Mouse (Mus musculus) midbrain, embryonic 12.5 days (tissue): ENCODE results near the gene Ctsm. TPM values are rescaled to one million over a fixed set of nuclear protein-coding genes. Genes with fewer than 3 reads are reported as not detected.
"Not testable (repeated sequence)": the region's sequence is repeated elsewhere in the genome, so short reads cannot be mapped to it uniquely, and the experiment has no call there.

ENCODE experiments used
- ATAC-seq: fragments of 200-750 bp; cut with Nextera tagmentation; 2 replicates; pipeline ENCODE4 v1.8.0; 2017; ENCODE audit warnings: low read depth, moderate TSS enrichment, moderate library complexity; ENCODE audit not compliant: low FRiP score
- H3K27ac ChIP-seq: fragments of 300-500 bp; sonication (generic); replicated peaks from 2 replicates; pipeline ENCODE4 v1.5.1; 2016; ENCODE audit warnings: mild to moderate bottlenecking
- H3K27me3 ChIP-seq: fragments of 300-500 bp; sonication (generic); 2 replicates; pipeline ENCODE4 v1.6.1; 2016; ENCODE audit warnings: mild to moderate bottlenecking
- H3K36me3 ChIP-seq: fragments of 300-500 bp; sonication (generic); 2 replicates; pipeline ENCODE4 v1.6.1; 2016
- H3K4me1 ChIP-seq: fragments of 300-500 bp; sonication (generic); 2 replicates; pipeline ENCODE4 v1.6.1; 2016
- H3K4me2 ChIP-seq: fragments of 300-500 bp; sonication (generic); replicated peaks from 2 replicates; pipeline ENCODE4 v1.6.1; 2016; ENCODE audit warnings: mild to moderate bottlenecking, moderate library complexity
- H3K4me3 ChIP-seq: fragments of 300-500 bp; sonication (generic); 2 replicates; pipeline ENCODE4 v1.5.1; 2016; ENCODE audit warnings: mild to moderate bottlenecking
- H3K9ac ChIP-seq: fragments of 300-500 bp; sonication (generic); replicated peaks from 2 replicates; pipeline ENCODE4 v1.6.1; 2016; ENCODE audit warnings: mild to moderate bottlenecking, moderate library complexity
- H3K9me3 ChIP-seq: fragments of 300-500 bp; sonication (generic); 2 replicates; pipeline ENCODE4 v1.6.1; 2016; ENCODE audit warnings: mild to moderate bottlenecking
- WGBS: fragments of 180-500 bp; shearing (Covaris S2); methylation state at CpG from one replicate; pipeline ENCODE4 v1.1.7; 2016; 5-methylcytosine and 5-hydroxymethylcytosine counted together
- polyA plus RNA-seq: library from polyadenylated mRNA; unstranded; fragments of >200 nt; fragmentation: Nextera tagmentation; extraction: Ambion mirVana; gene quantifications from 2 replicates; pipeline ENCODE4 v1.2.1, GENCODE M21; 2016

Ctsm gene
- not detected in 2 replicates for polyA plus RNA-seq

DNA sequence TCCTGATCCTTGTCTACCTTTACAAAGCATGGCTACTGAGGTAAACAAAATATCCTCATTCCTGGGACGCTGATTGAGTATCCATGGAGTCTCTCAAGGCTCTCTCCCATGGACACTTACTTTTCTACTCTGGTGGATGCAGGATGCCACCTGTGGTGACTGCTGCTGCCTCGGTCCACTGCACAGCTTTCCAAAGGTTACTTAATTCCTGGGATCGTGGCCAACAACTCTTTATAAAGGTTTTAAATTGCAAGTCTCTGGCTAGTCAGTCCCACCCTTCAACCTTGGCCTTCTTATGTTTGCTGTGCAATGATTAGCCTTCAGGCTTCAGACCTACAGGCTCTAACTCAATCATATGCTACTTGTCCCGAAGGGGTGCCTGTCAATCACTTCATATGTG lies at the start of gene Ctsm:
TSS of gene Ctsm (minus strand) at position 209 of the 400 bp plus-strand sequence.
- no peak within 1 kb of the TSS for H3K27ac ChIP-seq
- peaks cover 32% of the 10 kb centered on the region for H3K9me3 ChIP-seq
- no peak within 1 kb of the TSS for H3K4me2 ChIP-seq
- H3K27me3 ChIP-seq = no peaks in the 10 kb centered on the region
- H3K36me3 ChIP-seq = no peaks in the 10 kb centered on the region
- ATAC-seq = no peak
- no peak within 1 kb of the TSS for H3K4me3 ChIP-seq
- H3K4me1 ChIP-seq = no peaks in the 10 kb centered on the region
- H3K9ac ChIP-seq = no peak within 1 kb of the TSS
- WGBS = 71% methylated on average over 4 of the region's 4 CpGs

DNA sequence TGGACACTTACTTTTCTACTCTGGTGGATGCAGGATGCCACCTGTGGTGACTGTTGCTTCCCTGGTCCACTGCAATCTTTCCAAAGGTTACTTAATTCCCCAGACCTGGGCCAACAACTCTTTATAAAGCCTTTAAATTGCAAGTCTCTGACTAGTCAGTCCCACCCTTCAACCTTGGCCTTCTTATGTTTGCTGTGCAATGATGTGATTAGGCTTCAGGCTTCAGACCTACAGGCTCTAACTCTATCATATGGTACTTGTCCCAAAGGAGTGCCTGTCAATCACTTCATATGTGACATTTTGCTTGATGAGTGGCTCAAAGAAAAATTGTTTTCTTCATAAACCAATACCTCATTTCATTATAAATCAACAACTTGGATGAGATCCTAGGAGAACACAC lies 28.4 kb upstream of the Ctsm start, which contains the start of gene Cts3:
TSS of gene Cts3 (minus strand) at position 101 of the 400 bp plus-strand sequence.
- H3K4me2 ChIP-seq = no peak within 1 kb of the TSS
- no peak within 1 kb of the TSS for H3K9ac ChIP-seq
- no peaks in the 10 kb centered on the region for H3K27me3 ChIP-seq
- no peak within 1 kb of the TSS for H3K4me3 ChIP-seq
- H3K4me1 ChIP-seq = no peaks in the 10 kb centered on the region
- no peaks in the 10 kb centered on the region for H3K36me3 ChIP-seq
- ATAC-seq = no peak
- H3K27ac ChIP-seq = no peak within 1 kb of the TSS
- H3K9me3 ChIP-seq = peaks cover 36% of the 10 kb centered on the region

DNA sequence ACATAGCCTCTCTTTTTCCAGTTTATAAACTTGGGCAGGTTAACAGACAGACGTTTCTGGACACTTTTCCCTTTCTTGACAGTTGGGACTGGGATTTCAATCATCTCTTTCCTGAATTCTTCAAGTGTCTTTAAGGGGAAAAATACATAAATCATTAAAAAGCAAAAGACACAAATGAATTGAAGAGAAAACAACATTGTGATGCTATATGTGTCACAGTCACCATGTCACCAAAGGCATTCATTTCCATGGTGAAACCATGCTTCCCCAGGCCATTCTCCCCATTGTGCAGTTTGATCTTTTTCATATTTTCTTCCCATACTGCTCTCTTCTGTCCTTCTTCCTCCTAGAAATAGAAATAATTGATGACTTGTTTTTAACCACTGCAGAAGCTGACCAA lies 26.4 kb upstream of the Ctsm start, which contains the start of gene Gm49352:
TSS of gene Gm49352 (minus strand) at position 101 of the 400 bp plus-strand sequence.
- not testable (repeated sequence) for H3K36me3 ChIP-seq, H3K4me2 ChIP-seq, H3K9ac ChIP-seq, H3K4me3 ChIP-seq, H3K27ac ChIP-seq, H3K4me1 ChIP-seq, H3K27me3 ChIP-seq, ATAC-seq
- WGBS = 43% methylated on average over 1 of the region's 1 CpGs
- peaks cover 29% of the 10 kb centered on the region for H3K9me3 ChIP-seq

Other genes with a start within 250 kb of the Ctsm start
- not detected in 2 replicates for gene Cts7, start 183.6 kb downstream of the Ctsm start, polyA plus RNA-seq
- not detected in 2 replicates for gene Gm49352, start 26.3 kb upstream of the Ctsm start, polyA plus RNA-seq
- not detected in 2 replicates for gene Cts3, start 28.3 kb upstream of the Ctsm start, polyA plus RNA-seq